Mouse (Mus musculus) heart, adult 2 months (tissue): ENCODE measurements around the gene Atpaf2. TPM values are rescaled to one million over a fixed set of nuclear protein-coding genes. Genes with fewer than 3 reads are reported as not detected.

Experiments used
- DNase-seq, 2 experiments: peaks; one replicate each; pipeline ENCODE4 v3.0.0; 2021
- H3K27ac ChIP-seq: fragments of 200-600 bp; 2 replicates; pipeline ENCODE4 v1.8.1; 2022
- H3K27me3 ChIP-seq: fragments of 200-500 bp; 2 replicates; pipeline ENCODE4 v1.6.1; 2012; ENCODE audit warnings: mild to moderate bottlenecking, low read length, inconsistent platforms, mixed read lengths; ENCODE audit not compliant: control insufficient read depth, insufficient read depth
- H3K36me3 ChIP-seq: fragments of 200-500 bp; 2 replicates; pipeline ENCODE4 v1.6.1; 2012; ENCODE audit warnings: low read length, inconsistent platforms; ENCODE audit not compliant: control insufficient read depth, insufficient read depth
- H3K4me1 ChIP-seq: fragments of 200-500 bp; 2 replicates; pipeline ENCODE4 v1.6.1; 2011; ENCODE audit warnings: low read length; ENCODE audit not compliant: control insufficient read depth, insufficient read depth
- H3K4me3 ChIP-seq: fragments of 200-600 bp; 2 replicates; pipeline ENCODE4 v1.8.1; 2022
- H3K79me2 ChIP-seq: fragments of 200-500 bp; replicated peaks from 2 replicates; pipeline ENCODE4 v1.6.1; 2012; ENCODE audit warnings: mild to moderate bottlenecking, inconsistent platforms, low read length, moderate library complexity, mixed read lengths; ENCODE audit not compliant: control insufficient read depth, insufficient read depth
- H3K9ac ChIP-seq: fragments of 200-500 bp; 2 replicates; pipeline ENCODE4 v1.6.1; 2012; ENCODE audit warnings: low read depth, mild to moderate bottlenecking, control low read depth, inconsistent platforms, low read length, mixed read lengths
- CTCF ChIP-seq: fragments of 200-600 bp; IDR thresholded peaks from 2 replicates; pipeline ENCODE4 v1.8.1; 2022; ENCODE audit warnings: antibody characterized with exemption, mild to moderate bottlenecking, moderate library complexity
- EP300 ChIP-seq: fragments of 200-500 bp; IDR thresholded peaks from 2 replicates; pipeline ENCODE4 v1.6.1; 2011; ENCODE audit warnings: low read depth, low read length, control low read depth; ENCODE audit not compliant: insufficient read depth
- POLR2A ChIP-seq: fragments of 200-500 bp; IDR thresholded peaks from 2 replicates; pipeline ENCODE4 v1.6.1; 2011; ENCODE audit warnings: mild to moderate bottlenecking, low read depth, low read length, control low read depth; ENCODE audit not compliant: insufficient read depth
- WGBS: fragments of 180-500 bp; shearing (Covaris S2); methylation state at CpG from one replicate; pipeline ENCODE4 v1.1.7; 2018; 5-methylcytosine and 5-hydroxymethylcytosine counted together
- intact Hi-C: fragments of 180-260 bp; cut with DNase I; formaldehyde crosslinking; loops from one replicate; pipeline ENCODE4 v1.15.1; 2025
- polyA plus RNA-seq: library from polyadenylated mRNA; depleted of rRNA; stranded (reverse); fragments of >200 nt; gene quantifications from 2 replicates; pipeline ENCODE4 v1.2.3, GENCODE M21; 2012; rRNA removed
- total RNA-seq, 2 experiments: library from RNA; stranded (reverse); gene quantifications; 2 replicates each; pipeline ENCODE4 v1.2.3; 2021

Gene Atpaf2
- total and polyA plus RNA-seq, 3 experiments, result 37.7 to 45.3 (median 39.8) TPM

DNA sequence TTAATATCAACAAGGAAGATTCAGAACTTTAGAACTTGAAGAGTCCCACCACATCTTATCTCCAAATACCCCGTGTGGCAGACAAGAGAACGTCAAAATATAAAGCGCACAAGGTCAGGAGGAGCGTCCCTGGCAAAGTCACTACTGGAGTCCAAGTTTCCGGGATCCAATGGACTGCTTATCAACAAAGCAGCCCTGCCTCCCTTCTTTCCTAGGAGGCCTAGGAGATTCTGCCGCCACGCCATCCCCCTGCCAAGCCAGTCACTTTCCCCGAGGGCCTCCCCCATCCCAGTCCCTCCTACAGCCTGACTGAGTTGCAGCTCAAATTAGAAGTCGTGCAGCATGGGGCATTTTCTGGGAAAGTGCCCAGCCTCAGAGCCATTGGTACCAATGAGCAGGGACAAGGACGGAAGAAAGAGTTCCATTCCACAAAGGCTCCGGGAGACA, 66.3 kb downstream of the Atpaf2 start:
- H3K27me3 ChIP-seq, result no peaks in the 10 kb centered on the region
- intact Hi-C loops, result loop anchor here (2.0 to 5.0 kb wide), 3 partner anchors 45 to 245 kb away; partner anchors contain the start of gene Rai1
- TF ChIP-seq EP300 (no peak), POLR2A (no peak), CTCF (peak; percentile 27; the same call in 1 of the 2 replicates)
- peak; percentile 64 to 65 for DNase-seq
- H3K9ac ChIP-seq, result peak overlapping the region; percentile 83
- peaks cover 14% of the 10 kb centered on the region for H3K36me3 ChIP-seq
- peaks cover 10% of the 10 kb centered on the region for H3K79me2 ChIP-seq
- peaks cover 8% of the 10 kb centered on the region for H3K4me1 ChIP-seq
- H3K4me3 ChIP-seq, result peak overlapping the region; percentile 86
- 3% methylated on average over 11 of the region's 11 CpGs for WGBS
- peak overlapping the region; percentile 98 for H3K27ac ChIP-seq

DNA sequence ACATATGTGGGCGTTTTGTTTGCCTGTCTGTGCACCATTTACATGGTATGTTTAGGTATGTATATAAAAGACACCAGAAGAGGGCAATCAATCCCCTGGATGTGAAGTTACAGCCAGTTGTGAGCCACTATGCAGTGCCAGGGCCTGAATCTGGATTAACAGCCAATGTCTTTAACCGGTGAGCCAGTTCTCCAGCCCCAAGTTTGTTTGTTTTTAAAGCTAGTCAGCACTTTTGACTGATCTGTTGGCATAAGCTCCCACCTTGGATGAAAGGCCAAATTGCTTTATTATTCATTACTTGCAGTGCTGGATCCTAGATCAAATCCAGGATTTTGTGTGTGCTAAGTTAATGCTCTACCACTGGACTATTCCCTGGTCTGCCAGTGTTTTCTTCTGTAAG, 66.9 kb downstream of the Atpaf2 start:
- TF ChIP-seq CTCF, result peak; percentile 45
- no peak for TF ChIP-seq POLR2A
- TF ChIP-seq EP300, result no peak
- DNase-seq, result no peak
- Histone ChIP-seq H3K79me2 (peaks cover 10% of the 10 kb centered on the region), H3K9ac (peak overlapping the region; percentile 83), H3K27me3 (no peaks in the 10 kb centered on the region), H3K27ac (peak overlapping the region; percentile 98), H3K4me3 (peak overlapping the region; percentile 86), H3K4me1 (peaks cover 11% of the 10 kb centered on the region), H3K36me3 (peaks cover 19% of the 10 kb centered on the region)
- intact Hi-C loops, result loop anchor here (2.0 to 5.0 kb wide), 3 partner anchors 44 to 244 kb away; partner anchors contain the start of gene Rai1
- 51% methylated on average over 2 of the region's 2 CpGs for WGBS

Other genes starting within 250 kb of the Atpaf2 start
- gene Srebf1, start 195.9 kb downstream of the Atpaf2 start, total RNA-seq, result 10 to 100 TPM; 25.3 to 35.4 TPM
- gene Srebf1, start 195.9 kb downstream of the Atpaf2 start, polyA plus RNA-seq, result 42.6 and 54.0 TPM in 2 replicates
- gene Tom1l2, start 65.6 kb downstream of the Atpaf2 start, total RNA-seq, result 100 to 1,000 TPM; 102 to 113 TPM
- 123 and 149 TPM in 2 replicates for gene Tom1l2, start 65.6 kb downstream of the Atpaf2 start, polyA plus RNA-seq
- gene Drc3, start 65.1 kb downstream of the Atpaf2 start, total RNA-seq, result 1 to 10 TPM; 1.6 to 2.4 TPM
- gene Drc3, start 65.1 kb downstream of the Atpaf2 start, polyA plus RNA-seq, result 4.1 and 4.2 TPM in 2 replicates
- gene Gid4, start 1.3 kb downstream of the Atpaf2 start, total RNA-seq, result 10 to 100 TPM; 47.8 to 49.5 TPM
- 30.5 and 53.8 TPM in 2 replicates for gene Gid4, start 1.3 kb downstream of the Atpaf2 start, polyA plus RNA-seq
- gene Drg2, start 36.1 kb upstream of the Atpaf2 start, total RNA-seq, result 10 to 100 TPM; 28.1 to 28.8 TPM
- gene Drg2, start 36.1 kb upstream of the Atpaf2 start, polyA plus RNA-seq, result 34.4 and 40.4 TPM in 2 replicates
- under 1 TPM; 0.03 to 0.05 TPM for gene Myo15, start 50.9 kb upstream of the Atpaf2 start, total RNA-seq
- gene Myo15, start 50.9 kb upstream of the Atpaf2 start, polyA plus RNA-seq, result 0.03 and 0.06 TPM in 2 replicates
- gene Alkbh5, start 117.9 kb upstream of the Atpaf2 start, total RNA-seq, result 10 to 100 TPM; 80.1 to 90.3 TPM
- gene Alkbh5, start 117.9 kb upstream of the Atpaf2 start, polyA plus RNA-seq, result 24.0 and 36.7 TPM in 2 replicates